Mouse (Mus musculus): Measurements from ENCODE around the gene Fads3.

The Fads3 gene

GRCm38 (mm10) chr19:10071166-10071565 is 29.8 kb downstream of the Fads3 start:
- DNase-seq = no peak

GRCm38 (mm10) chr19:10071892-10072291 is 30.5 kb downstream of the Fads3 start:
- DNase-seq = no peak

GRCm38 (mm10) chr19:10073145-10073544 is 31.8 kb downstream of the Fads3 start:
- DNase-seq = no peak

- DNase-seq = no peak
Measured at GRCm38 (mm10) chr19:10078392-10078791, 37.0 kb downstream of the Fads3 start.

- DNase-seq = no peak
Measured at GRCm38 (mm10) chr19:10080384-10080783, 39.0 kb downstream of the Fads3 start.

GRCm38 (mm10) chr19:10082105-10082504 is 40.7 kb downstream of the Fads3 start:
- DNase-seq = no peak

GRCm38 (mm10) chr19:10085454-10085853 is 44.1 kb downstream of the Fads3 start:
- no peak for DNase-seq

GRCm38 (mm10) chr19:10086976-10087375 is 45.6 kb downstream of the Fads3 start:
- DNase-seq = no peak

- DNase-seq = no peak
Measured at GRCm38 (mm10) chr19:10093829-10094228, 52.5 kb downstream of the Fads3 start.

- no peak for DNase-seq
Measured at GRCm38 (mm10) chr19:10094695-10095094, 53.3 kb downstream of the Fads3 start.

GRCm38 (mm10) chr19:10096371-10096876 is 55.1 kb downstream of the Fads3 start:
- DNase-seq = no peak

GRCm38 (mm10) chr19:10097826-10098225 is 56.5 kb downstream of the Fads3 start:
- no peak for DNase-seq

GRCm38 (mm10) chr19:10100631-10101071 is 59.3 kb downstream of the Fads3 start:
- peak; percentile 88 for DNase-seq

GRCm38 (mm10) chr19:10101341-10102053 is 60.1 kb downstream of the Fads3 start, which contains the start of gene Fads2:
Gene Fads2 (minus strand): TSS chr19:10101746.
- DNase-seq = peak; percentile 87

GRCm38 (mm10) chr19:10102054-10102700 is 60.8 kb downstream of the Fads3 start:
- DNase-seq = no peak

GRCm38 (mm10) chr19:10104234-10104633 is 62.9 kb downstream of the Fads3 start:
- no peak for DNase-seq

GRCm38 (mm10) chr19:10105034-10105493 is 63.7 kb downstream of the Fads3 start:
- no peak for DNase-seq

GRCm38 (mm10) chr19:10106634-10107033 is 65.3 kb downstream of the Fads3 start:
- no peak for DNase-seq

GRCm38 (mm10) chr19:10107051-10107611 is 65.8 kb downstream of the Fads3 start:
- peak; percentile 14 for DNase-seq

GRCm38 (mm10) chr19:10108129-10108528 is 66.8 kb downstream of the Fads3 start:
- DNase-seq = no peak

GRCm38 (mm10) chr19:10108666-10109065 is 67.3 kb downstream of the Fads3 start:
- DNase-seq = no peak

All from lung, postnatal 36 days (tissue).